Mouse (Mus musculus) ovary, postnatal 14 days (tissue): Measurements from ENCODE around the gene Tsc1.

Source experiments
- DNase-seq: peaks from one replicate; pipeline ENCODE4 v3.0.0; 2022; ENCODE audit warnings: low spot score

Tsc1 gene

DNA sequence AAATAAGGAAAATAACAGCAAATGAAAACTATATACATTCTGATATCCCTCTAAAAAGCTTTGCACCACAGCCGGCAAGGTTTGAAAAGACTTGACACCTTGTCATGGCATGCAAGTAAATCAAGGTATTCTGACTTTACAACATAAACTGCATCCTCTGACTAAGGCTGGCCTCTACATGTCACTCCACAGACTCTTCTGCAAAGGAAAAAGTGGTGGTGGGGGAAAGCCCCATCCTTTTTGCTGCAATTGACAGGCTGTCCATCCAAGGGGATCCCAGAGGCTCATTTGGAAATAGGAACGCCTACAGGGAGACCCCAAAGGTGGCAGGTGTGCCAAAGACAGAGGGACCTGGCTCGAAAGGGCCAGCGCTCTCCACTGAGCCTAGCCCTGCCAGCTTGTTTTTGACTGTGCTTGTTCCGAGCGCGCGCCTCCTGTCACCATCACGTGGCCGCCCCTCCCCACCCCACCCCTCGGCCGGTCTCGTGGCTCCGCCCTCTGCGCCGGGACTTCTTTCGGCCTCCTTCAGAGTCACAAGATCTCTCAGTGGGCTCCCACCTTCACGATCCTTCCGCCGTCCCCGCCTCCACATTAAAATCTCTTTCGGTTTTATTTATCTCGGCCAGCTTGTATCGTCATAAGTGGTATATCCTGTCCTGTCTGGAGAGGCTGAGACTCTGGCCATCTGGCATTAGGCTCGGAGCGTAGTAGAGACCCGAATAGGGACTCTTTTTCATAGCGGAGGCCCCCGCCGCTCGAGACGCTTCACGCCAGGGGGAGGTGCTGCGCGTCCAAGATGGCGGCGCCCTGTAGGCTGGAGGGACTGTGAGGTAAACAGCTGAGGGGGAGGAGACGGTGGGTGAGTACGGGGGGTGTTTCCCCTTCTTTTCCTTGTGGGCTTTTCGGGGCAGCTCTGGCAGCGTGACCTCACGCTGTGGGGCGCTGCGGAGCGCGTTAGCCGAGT is at the start of gene Tsc1:
Gene Tsc1 (plus strand): TSS at position 768 of the 964 bp plus-strand sequence.
- DNase-seq = peak; percentile 86

DNA sequence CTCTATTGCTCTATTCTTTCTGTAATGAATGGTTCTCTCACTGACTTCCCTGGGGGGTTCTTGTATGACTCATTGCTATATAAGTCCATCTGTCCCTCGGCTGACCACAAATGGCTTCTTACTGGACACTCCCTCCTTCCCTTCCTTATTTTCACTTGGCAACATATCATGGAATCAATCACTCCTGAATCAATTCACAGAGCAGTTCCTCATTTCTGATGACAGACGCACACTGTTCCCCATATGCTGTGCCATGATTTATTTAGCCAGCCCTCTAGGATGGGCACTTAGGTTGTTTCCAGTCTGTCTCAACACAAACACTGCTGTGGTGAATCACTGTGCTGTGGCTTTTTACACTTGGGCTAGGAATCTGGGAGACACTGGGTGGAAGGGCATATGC is 49.5 kb upstream of the Tsc1 start:
- DNase-seq = no peak

DNA sequence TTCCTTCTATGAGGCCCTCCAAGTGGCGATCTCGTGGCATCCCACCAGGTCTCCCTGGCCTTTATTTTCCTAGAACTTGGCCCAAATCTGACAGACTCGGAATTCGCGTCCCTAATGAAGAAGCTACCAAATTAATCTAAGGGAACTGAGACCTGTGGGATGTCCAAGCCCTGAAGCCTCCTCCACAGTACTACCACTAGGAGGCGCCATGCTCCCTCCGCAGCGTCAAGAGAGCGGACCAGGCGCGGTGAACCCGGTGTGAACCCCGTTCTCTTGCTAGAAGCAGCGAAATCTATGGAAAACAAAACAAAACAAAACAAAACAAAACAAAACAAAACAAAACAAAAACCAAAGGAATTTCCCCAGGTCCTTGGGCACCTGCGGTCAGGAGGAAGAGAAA is 48.2 kb upstream of the Tsc1 start:
- DNase-seq = peak; percentile 54

DNA sequence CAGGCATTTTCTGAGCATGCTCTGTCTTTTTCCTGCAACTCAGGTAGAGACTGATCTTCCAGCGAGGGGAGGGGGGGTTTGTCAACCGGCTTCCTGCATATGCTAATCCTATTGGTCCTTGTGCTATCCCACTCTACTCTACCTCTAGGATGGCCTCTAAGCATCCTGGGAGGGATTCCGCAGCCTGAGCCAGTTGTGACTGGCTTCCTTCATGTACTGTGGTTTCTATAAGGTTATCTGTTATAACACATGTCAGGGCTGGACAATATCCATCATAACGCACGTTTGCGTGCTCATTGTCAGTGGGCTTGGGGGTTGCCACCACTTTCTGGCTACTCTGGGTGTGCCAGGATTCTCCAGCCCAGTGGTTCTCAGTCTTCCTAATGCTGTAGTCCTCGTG is 45.0 kb upstream of the Tsc1 start:
- no peak for DNase-seq

DNA sequence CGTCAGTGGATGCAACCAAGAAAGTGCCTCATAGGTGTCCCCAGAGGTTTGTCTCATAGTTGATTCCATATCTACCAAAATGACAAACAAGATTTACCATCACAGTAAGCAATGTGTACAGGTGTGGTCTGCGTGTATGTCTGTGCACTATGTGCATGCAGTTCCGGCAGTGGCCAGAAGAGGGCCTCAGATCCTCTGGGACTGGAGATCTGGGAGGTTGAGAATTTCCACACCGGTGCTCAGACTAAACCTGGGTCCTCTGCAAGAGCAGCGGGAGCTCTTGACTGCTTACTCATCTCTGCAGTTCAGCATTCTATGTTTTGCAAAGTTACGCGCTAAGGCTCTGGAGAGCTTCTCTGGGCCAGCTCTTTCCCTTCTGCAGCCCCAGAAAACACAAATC is 44.0 kb upstream of the Tsc1 start:
- DNase-seq = no peak

DNA sequence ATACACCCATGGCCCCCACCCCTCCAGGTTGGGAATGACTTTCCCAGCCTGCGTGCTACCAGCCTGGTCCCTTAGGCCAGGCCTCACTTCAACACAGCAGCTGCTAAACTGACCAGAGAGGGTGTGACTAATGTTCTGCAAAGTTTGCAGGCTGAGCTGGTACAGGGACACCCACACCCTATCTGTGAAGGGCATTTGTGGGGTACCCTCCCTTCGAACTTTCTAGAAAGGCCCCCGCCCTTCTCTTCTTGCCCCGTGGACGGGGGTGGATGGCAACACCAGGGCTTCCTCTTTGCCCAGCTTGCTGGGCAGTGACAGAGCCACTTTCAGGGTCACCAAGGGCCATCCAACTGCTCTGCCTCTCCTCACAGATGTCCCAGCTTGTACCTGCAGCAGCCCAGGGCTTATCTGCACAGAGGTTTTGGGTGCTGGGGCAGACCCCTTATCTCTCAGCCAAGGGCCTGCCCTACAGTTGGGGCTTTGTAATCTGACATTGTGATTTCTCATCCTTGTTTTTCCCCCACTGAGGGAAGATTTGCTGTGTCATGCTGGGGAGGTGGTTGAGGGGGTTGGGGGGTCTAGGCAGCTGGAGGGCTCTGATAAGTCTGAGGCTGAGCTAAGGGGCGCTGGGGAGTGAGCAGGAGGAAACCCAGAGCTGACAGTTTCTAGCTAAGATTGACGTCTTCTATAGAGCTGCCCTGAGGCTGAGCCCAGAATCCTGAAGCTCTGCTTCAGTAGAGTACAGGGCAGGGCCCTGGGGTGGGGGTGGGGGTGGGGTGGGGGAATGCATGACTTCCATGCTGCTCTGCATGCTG is 43.1 kb upstream of the Tsc1 start:
- DNase-seq = no peak

DNA sequence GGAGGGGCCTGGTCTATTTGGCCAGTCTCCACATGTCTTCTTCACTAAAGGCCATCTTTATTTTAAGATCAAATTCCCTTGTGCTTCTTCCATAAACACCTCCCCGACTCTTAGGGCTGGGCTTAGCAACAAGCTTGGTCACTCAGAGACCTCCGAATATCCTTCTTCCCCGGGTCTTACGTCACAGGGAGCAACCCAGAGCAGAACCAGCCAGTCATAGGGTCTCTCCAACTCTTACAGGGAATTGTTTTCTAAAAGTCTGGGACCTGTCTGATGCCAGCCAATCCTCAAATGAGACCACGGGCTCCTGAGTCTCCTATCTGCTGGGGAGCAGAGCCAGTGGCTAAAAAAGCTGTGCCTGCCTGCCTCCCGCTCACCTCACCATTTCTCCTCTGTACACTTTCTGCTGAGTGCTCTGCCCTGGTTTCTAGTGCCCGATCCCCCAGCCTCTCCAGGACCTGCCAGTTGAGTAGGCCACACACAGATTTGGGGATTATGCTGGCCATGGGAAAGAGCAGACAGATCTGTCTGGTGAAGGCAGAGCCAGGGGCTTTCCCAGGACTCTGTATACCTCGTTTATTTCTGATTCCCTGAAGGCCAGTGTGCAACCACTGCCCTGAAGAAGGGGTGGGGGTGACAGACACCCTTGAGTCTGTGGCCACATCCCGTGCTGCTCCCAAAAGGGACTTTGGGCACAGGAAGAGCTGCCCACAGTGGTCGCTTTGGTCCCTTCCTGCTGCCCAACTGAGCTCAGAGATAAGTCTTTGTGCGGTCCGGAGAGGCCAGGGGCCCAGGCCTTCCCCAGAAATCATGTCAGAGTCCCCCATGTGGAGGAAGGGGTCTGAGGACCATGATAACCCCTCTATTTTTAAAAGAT is 42.1 kb upstream of the Tsc1 start:
- no peak for DNase-seq

DNA sequence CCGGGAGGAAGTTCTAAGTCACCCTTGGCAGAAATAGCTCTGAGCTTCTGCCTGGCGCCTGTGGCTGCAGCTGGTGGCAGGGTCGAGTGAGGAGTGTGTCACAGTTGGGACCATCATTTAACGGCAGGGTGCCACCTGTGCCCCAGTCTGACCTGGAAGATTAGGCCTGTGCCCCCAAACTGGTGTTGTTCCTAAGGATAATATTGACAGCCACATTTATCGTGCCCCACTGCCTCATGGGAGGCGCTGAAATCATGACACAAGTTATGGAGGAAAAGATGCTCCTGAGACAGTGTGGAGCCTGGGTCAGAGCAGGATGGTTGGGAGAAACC is 41.5 kb upstream of the Tsc1 start:
- no peak for DNase-seq

DNA sequence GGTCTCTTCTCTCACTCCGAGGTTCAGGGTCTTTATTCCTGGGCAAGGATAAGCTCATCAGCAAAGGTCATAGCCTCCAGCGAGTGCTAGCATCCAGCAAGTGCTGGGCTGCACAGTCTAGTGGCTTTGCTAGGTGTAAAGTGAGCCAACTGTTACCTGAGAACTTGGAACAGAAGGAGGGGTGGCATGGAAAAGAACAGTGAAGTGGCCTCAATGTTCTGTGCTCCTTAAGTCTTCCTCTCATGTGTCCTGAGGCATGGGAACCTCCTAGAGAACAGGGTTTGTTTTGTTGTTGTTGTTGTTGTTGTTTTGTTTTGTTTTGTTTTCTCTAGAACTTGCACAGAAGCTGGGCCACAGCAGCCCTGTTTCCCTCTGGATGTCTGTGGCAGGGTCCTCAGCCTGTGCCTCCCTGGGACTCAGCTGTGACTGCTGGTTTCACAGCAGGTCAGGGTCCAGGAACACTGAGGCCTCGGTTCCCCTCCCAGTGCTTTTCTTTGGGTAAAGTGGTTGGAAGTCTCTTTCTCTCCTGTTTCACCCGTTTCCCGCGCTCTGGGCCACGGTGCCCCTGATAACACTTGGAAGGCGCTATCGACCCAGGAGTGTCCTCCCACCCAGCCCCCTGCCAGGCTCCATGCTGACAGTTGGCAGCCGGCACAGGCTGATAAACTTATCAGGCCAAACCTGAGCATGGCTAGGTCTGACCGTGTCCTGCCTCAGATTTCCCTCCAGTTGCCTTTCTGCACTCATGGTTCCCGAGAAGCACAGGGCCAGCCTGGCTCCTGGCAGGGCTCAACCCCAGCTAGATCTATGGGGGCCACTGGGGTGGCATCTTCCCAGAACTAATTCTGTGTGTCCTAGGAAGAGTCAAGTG is 39.1 kb upstream of the Tsc1 start:
- DNase-seq = no peak

DNA sequence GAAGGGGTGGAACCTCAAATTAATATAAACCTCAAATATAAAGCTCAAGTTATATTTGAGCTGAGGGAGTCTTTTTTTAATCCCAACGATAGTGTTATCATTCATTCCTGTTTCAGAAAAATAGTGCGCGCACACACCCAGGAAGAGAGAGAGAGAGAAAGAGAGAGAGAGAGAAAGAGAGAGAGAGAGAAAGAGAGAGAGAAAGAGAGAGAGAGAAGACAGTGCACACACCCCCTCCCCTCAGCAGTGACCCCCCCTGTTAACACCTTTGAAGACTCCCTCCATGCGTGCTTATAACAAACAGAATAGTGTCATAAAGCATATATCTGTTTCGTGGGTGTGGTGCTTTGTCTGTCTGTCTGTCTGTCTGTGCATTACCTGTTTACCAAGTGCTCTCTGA is 37.5 kb upstream of the Tsc1 start:
- no peak for DNase-seq

DNA sequence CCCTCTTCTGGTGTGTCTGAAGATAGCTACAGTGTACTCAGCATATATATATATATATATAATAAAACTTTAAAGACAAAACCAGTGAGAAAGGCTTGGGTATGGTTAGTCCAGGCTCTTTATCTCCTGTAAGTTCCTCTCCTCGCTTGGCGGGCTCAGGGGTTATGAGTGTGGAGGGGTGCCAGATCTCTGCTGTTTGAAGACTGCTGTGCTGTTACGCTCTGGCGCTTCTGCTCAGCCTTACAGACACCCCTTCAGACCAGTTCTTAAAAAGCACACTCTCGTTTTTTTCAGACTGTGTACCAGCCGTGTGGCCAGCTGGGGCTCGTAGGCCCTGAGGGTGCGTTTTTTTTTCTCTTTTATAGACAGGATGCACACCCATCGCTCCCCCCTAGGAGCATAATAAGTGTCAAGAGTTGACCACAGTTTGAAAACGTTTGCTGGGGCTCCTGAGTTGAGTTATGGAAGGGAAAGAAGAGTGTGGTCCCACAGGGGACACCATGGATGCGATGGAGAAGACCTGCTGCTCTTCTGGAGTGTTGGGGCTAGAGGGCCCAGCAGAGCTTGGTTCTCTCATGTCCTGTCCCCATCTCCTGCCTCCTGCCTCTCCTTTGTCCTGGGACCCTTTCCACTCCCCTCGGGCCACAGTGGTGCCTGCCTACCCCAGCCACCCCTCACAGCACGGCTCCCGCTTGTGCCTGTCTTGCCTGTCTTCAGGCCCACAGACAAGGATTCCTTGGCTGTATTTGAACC is 35.1 kb upstream of the Tsc1 start:
- no peak for DNase-seq

DNA sequence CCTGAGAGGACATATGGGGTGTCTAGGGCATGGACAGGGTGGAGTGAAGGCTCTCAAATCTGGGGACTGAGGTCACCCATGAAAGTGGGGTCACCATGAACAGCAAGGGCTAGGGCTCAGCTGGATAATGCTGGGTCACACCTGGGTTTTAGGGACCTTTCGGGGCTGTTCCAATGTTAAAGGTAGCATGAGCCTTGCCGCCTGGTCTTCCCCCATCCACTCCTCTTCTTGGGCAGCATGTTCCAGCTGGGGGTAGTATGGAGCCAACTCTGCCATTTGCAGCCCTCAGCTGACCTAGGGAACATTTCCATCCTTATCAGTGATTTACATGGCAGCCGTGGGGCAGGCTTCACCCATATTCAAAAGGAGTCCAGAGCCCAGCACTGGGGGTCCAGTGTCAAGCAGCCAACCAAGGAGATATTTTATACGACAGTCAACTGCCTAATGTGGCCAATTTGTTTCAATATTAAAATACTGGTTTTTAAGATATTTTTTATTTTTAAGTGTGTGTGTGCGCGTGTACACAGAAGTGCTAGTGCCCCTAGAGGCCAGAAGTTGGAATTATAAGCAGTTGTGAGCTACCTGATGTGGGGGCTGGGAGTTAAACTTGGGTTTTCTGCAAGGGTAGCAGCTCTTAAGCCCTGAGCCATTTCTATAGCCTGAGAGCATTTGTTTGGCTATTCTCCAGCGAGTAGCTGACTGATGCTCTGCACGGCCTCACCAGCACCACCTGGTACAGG is 34.3 kb upstream of the Tsc1 start:
- DNase-seq = no peak

DNA sequence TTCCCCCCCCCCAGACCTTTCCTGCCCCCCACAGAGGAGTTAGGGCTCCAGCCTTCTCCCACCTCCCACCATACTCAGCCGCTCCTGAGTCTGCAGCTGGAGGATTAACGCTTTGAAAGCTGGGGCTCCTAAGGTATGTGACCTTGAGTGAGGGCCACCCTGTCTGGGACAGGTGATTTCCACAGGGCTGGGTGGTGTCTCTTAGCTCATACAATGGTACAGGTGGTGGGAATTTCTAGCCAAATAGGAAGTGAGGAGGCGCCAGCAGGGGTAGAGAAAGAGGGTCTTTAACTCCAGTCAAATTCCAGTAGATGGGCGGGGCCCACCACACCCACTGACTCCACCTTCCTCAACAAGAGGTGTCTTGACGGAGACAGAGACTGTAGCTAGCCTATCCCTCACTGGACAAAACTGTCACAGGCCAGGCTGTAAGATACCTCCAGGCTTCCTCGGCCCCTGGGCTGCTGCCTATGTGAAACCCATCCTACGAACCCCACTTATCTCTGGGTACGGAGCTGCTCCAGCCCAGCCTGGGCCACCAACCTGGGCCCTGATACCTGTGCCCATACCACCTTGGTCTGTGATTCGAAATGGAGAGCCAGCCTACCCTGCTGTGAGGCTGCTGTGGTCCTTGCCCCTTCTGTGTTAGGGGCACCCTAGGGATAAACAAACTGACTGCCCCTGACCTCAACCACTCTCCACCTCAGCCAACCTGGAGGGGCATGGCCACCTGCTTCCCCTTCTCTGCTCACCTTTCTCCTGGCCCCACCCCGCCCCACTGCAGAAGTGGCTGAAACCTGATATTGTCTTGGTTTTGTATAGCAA is 33.5 kb upstream of the Tsc1 start:
- DNase-seq = no peak

DNA sequence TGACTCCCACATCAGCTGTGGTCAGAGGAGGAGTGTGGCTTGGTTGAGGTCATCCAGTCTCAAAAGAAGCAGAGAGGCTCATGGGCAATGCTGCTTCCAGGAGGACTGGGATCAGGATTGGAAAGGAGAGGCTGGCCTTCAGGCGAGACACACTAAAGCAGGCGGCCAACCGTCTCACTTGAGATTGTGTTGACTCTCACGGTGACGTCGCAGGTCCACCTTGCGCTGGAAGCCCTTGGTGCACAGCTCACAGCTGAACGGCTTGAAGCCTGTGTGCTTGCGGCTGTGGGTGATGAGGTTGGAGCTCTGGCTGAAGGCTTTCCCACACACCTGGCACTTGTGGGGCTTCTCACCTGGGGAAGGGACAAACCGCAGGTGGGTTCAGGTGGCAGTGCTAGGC is 31.2 kb upstream of the Tsc1 start:
- no peak for DNase-seq

DNA sequence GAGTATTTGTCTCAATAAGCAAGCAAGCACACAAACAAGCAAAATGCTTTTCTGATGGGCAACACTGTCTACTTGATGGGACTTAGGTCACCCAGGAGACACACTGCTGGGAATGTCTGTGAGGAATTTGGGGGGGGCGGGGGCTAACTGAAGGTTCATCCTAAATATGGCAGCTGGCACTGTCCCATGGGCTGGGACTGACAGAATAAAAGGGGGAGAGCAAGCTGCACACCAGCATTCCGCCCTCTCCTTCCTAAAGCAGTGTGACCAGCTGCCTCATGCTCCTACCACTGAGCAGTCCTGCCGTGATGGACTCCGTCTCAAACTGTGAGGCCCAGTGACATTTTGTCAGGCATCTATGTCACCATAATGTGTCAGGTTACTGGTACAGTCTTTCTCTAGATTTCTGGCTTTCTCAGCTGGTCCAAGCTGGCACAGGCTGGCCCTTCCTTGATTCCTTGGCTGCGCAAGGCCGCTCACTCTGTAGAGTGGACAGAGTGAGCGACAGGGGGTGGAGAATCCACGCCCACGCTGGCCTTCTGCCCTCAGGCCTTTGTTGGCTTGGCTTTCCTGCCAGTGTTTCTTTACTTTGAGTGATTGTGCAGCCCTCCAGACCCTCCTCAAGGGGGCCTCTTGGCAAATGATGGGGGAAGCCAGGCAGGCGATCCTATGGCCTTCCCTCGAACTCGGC is 30.2 kb upstream of the Tsc1 start:
- no peak for DNase-seq

DNA sequence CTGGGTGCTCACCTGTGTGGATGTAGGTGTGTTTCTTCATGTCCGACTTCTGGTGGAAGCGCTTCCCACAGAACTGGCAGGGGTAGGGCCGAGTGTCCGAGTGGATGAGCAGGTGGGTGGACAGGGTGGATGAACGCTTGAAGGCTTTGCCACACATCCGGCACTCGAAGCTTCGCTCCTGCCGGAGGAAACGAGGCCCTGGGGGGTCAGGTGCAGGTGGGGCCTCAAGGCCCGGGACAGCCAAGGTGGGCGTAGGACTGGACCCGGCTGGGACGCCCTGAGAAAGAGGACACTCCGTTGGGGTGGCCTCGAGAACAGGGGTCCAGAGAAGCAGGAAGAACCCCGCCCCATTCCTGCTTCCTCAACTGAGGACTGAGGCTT is 29.6 kb upstream of the Tsc1 start:
- DNase-seq = no peak

DNA sequence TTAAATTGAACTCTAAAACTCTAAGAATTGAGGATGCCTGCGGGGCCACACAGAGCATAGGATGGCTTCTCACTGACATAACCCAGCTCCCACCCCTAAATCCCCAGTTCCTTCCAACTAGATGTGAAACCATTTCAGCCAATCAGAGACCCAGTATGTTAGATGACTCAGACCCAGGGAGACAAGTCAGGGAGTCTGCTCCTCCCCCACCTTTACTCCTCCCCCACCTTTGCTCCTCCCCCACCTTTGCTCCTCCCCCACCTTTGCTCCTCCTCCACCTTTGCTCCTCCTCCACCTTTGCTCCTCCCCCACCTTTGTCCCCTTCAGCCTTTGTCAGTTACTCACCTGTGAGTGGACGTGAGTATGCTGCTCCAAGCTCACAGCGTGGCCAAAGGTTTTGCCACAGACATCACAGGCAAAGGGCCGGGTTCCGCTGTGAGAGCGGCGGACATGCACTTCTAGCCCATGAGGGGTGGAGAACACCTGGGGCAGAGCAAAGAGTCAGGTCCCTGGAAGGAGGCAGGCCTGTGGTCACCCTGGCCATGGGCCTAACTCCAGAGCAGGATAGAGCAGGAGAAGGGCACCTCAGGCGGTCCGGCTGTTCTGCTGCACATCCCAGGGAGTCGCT is 28.5 kb upstream of the Tsc1 start:
- DNase-seq = no peak

DNA sequence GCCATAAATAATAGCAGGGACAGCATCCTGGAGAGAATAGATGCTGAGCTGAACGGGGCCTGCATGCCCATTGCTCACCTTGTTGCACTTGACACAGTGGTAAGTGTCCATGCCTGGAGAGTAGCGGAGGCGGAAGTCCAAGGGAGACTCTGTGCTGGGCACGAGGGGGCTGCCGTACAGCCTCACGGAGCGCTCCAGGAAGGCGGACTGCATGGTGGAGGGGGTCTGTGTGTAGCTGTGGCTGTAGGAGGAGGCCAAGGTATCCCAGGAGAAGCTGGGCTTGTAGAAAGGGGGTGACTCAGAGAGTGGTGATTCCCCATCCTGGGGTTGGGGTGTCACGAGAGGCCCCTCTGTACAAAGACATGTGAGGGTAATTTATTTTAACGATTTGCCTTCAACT is 27.4 kb upstream of the Tsc1 start:
- DNase-seq = no peak
